Mouse (Mus musculus) cerebellum, postnatal 10 days (tissue): ENCODE data around the gene Slc44a5.

Source experiments
- DNase-seq, 2 experiments: peaks; one replicate each; pipeline ENCODE4 v3.0.0; 2021; ENCODE audit warnings: mixed read lengths in 2 of 2

The Slc44a5 gene

DNA sequence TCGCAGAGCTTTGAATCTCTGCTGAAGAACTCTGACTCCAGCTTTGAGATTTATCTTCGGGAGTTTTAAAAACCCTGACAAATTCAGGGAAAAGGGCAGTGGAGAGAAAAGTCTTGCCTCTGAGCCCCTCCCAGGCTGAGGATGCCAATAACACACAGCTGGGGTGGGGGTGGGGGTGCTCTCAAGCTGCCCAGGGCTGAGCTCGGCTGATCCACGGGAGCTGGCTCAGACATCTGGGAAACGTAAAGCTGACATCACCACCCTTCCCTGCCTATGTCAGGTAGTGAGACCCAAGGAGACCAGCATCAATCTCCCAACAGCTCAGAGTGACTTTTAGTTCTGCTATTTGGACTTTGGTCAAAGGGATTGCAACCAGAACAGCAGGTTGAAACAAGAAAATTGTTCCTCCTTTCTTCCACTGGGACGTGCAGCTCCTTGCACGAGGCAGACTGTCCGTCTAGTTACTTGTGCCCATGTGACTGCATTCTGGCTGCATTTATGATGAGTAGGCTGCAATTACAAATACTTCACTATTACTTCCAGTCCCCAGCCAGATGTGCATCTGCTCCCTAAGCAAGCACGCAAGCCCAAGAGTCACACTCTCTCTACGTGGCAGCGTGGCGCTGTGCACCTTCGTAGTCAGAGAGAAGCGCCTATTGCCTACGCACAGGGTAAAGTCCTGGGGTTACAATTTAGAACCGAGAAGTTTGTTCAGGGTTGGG lies 332.1 kb downstream of the Slc44a5 start:
- no peak for DNase-seq

DNA sequence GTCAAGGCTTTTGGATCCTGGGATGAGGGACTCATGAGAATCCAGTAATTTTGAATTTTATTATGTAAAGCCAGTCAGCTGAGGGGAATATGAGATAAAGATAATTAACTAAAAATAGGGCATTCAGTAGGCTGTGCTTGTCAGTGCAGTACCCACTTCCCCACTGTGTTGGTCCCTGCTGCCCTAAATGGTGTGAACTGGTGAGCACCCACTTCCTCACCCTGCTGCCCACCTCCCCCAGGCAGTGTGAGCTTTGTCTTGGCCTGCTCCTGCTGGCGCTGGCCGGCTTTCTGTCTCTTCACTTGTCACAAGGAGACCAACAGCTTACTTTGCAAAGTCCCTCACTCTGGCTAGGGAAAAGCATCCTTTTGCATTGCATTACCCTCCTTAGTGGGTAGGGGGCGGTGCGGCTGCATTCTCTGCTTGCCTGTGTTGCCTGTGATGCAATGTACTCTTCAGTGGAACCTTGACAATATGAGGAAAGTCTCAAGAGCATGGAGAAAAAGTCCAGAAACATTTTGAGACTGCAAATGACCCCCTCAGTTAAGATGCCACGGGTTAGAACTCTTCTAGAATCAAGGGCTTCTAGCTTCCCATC lies 344.5 kb downstream of the Slc44a5 start:
- peak; percentile 44 to 50 for DNase-seq
